Mouse (Mus musculus) embryo, embryonic 9.5 days (tissue): ENCODE data around the gene Btbd35f30.
"Not testable (repeated sequence)": the region's sequence is repeated elsewhere in the genome, so short reads cannot be mapped to it uniquely, and the experiment has no call there.

Experiments used
- DNase-seq: peaks from one replicate; pipeline ENCODE4 v3.0.0-alpha.2; 2017; ENCODE audit errors: extremely low spot score

Gene Btbd35f30

GRCm38 (mm10) chrX:32894325-32894724, at the start of gene Btbd35f30:
Btbd35f30 (plus strand) TSS chrX:32894625.
- not testable (repeated sequence) for DNase-seq

GRCm38 (mm10) chrX:32941468-32941867, 47.0 kb downstream of the Btbd35f30 start, which contains the start of gene Gm21789:
Gm21789 (plus strand) TSS chrX:32941768.
- not testable (repeated sequence) for DNase-seq
